Mouse (Mus musculus) liver, embryonic 14.5 days (tissue): ENCODE results near the gene Lrrc8d.

Experiments used
- CTCF ChIP-seq: IDR thresholded peaks from 2 replicates; pipeline ENCODE4 v1.5.1; 2016; ENCODE audit warnings: antibody characterized with exemption, low read depth, control low read depth
- EP300 ChIP-seq: IDR thresholded peaks from 2 replicates; pipeline ENCODE4 v1.6.1; 2016; ENCODE audit warnings: antibody characterized with exemption, low read depth

DNA sequence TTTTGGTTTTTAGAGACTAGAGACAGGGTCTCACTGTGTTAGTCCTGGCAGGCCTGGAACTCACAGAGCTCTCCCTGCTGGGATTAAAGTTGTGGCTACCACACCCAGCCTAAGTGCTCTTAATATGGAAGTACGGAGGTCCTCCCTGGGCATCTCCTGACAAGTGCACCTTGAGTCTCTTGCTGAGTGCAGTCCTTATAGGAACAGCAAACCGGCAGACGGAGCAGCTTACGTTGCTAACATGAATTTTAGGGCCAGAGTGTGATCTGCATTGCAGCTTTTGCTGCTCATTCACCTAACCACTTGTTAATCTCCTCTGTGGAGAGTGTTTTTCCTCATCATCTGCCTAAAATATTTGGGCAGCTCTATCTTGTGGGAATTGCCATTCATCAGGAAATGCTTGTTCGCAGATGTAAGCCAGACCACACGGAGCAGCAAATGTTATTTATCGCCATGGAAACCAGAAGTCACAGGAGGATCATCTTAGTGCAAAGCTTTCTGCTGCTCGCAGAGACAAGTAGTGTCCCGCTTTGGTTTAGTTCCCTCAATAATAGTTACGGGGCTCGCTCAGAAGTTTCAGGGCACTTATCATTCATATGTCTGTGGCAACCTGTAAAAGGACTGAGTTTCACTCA lies 62.2 kb downstream of the Lrrc8d start:
- TF ChIP-seq EP300 (no peak), CTCF (no peak)
